26 mouse cellular contexts compared by ENCODE assay signal in genomic region chr12:80839631-80840030, GRCm38 (mm10). TPM values are rescaled to one million over a fixed set of nuclear protein-coding genes. Genes with fewer than 3 reads are reported as not detected.
DNase-seq lines count a peak whose midpoint lies in the region; ATAC-seq and TF ChIP-seq lines count a peak whose summit lies in the region.
"Had no signal": no experiment of that assay in that cellular context is flagged by ENCODE, and none has a peak within 500 bp of the region (broad histone marks: within the 10 kb centered on the region; RNA-seq: fewer than 3 reads in every experiment).

No protein-coding gene starts in this region.

- no peak for TF ChIP-seq CTCF in cerebellum, adult 2 months (IDR thresholded peaks at IDR 0.05; ENCODE audit: borderline replicate concordance, insufficient read depth, low read depth, low read length)
- TF ChIP-seq CTCF in bone marrow macrophage, adult 2 months (IDR thresholded peaks at IDR 0.05; ENCODE audit: low read depth, low read length): no peak

- 32% methylated on average over 2 of the region's 2 CpGs for WGBS in cerebellum, adult 2 months
- 20% methylated on average over 1 of the region's 2 CpGs for WGBS in macrophage (ENCODE audit: missing documents)

- DNase-seq in cerebellum, adult 2 months: no peak
- DNase-seq in cerebellum, postnatal 10 days: no peak
- peak; percentile 69 for DNase-seq in A20 (ENCODE audit: low read depth, low spot score)
- DNase-seq in thymus, postnatal 14 days: no peak
- DNase-seq in adrenal gland, postnatal 10 days: no peak
- DNase-seq: adrenal gland, adult 2 months; cerebellum, adult 11-12 months; cerebellum, postnatal 14 days; kidney, postnatal 25 days; left cerebral cortex, postnatal 4 days; liver, embryonic 13.5 days; lung, adult 2 months; lung, postnatal 10 days; right cerebral cortex, postnatal 4 days had no signal

- peaks cover 28% of the 10 kb centered on the region for H3K4me1 ChIP-seq in cerebellum, adult 2 months (ENCODE audit: control insufficient read depth, insufficient read depth, low read length)
- H3K4me1 ChIP-seq in bone marrow macrophage, adult 2 months (ENCODE audit: control insufficient read depth, insufficient read depth, low read length): peaks cover 63% of the 10 kb centered on the region

- H3K4me3 ChIP-seq in cerebellum, adult 2 months (replicated peaks; ENCODE audit: insufficient read depth, low read depth, low read length): no peak overlapping the region
- H3K4me3 ChIP-seq in bone marrow macrophage, adult 2 months (ENCODE audit: insufficient read depth, low read length): no peak overlapping the region
- H3K4me3 ChIP-seq in macrophage (ENCODE audit: inconsistent target): no peak overlapping the region
- H3K4me3 ChIP-seq: embryonic facial prominence, embryonic 10.5 days; embryonic facial prominence, embryonic 15.5 days; forebrain, embryonic 15.5 days; hindbrain, embryonic 12.5 days; kidney, embryonic 15.5 days; liver, embryonic 13.5 days; midbrain, embryonic 12.5 days; neural tube, embryonic 13.5 days had no signal

- no peak for TF ChIP-seq POLR2A in cerebellum, adult 2 months (IDR thresholded peaks at IDR 0.05; ENCODE audit: borderline replicate concordance, insufficient read depth, low read length)
- TF ChIP-seq POLR2A in bone marrow macrophage, adult 2 months (IDR thresholded peaks at IDR 0.05; ENCODE audit: borderline replicate concordance, low read depth, low read length): no peak

- H3K79me2 ChIP-seq in macrophage (ENCODE audit: inconsistent target): peaks cover 93% of the 10 kb centered on the region

- no peaks in the 10 kb centered on the region for H3K27me3 ChIP-seq in cerebellum, adult 2 months (ENCODE audit: control insufficient read depth, insufficient read depth, low read length)
- H3K27me3 ChIP-seq: embryonic facial prominence, embryonic 15.5 days; forebrain, embryonic 15.5 days; hindbrain, embryonic 12.5 days; kidney, embryonic 15.5 days; liver, embryonic 13.5 days; midbrain, embryonic 12.5 days; neural tube, embryonic 13.5 days had no signal

- H3K27ac ChIP-seq in cerebellum, adult 2 months (ENCODE audit: insufficient read depth, low read length): peak overlapping the region; percentile 61; the same call in 1 of the 2 replicates
- H3K27ac ChIP-seq in bone marrow macrophage, adult 2 months (ENCODE audit: insufficient read depth, low read depth, low read length): peak overlapping the region; percentile 71
- peak overlapping the region; percentile 74 for H3K27ac ChIP-seq in macrophage
- H3K27ac ChIP-seq: embryonic facial prominence, embryonic 10.5 days; embryonic facial prominence, embryonic 15.5 days; forebrain, embryonic 15.5 days; hindbrain, embryonic 12.5 days; kidney, embryonic 15.5 days; liver, embryonic 13.5 days; midbrain, embryonic 12.5 days; neural tube, embryonic 13.5 days had no signal

- no peaks in the 10 kb centered on the region; the same call in 1 of the 2 replicates for H3K36me3 ChIP-seq in macrophage (ENCODE audit: inconsistent target)
- H3K36me3 ChIP-seq: embryonic facial prominence, embryonic 10.5 days; embryonic facial prominence, embryonic 15.5 days; forebrain, embryonic 15.5 days; hindbrain, embryonic 12.5 days; kidney, embryonic 15.5 days; midbrain, embryonic 12.5 days; neural tube, embryonic 13.5 days had no signal

- ATAC-seq in erythroblast, adult 5-6 weeks (replicated peaks; ENCODE audit: low FRiP score, poor library complexity, severe bottlenecking): no peak
- ATAC-seq: activated CD4-positive, CD25-positive, alpha-beta regulatory T cell, adult 4 months; forebrain, embryonic 15.5 days; intestine, postnatal 0 days had no signal

RNA-seq across cellular contexts. Expression of gene Susd6, which starts 49.3 kb away (rescaled TPM):
- polyA plus RNA-seq in cerebellum, adult 2 months (2012; rRNA removed): 46.3 and 54.8 TPM in 2 replicates
- 144 and 157 TPM in 2 replicates for polyA plus RNA-seq in bone marrow macrophage, adult 2 months (2012; ENCODE audit: insufficient read depth, insufficient read length, missing spikeins)
- 100 to 1,000 TPM in 21 of 26 experiments, 10 to 100 TPM in 5; 82.5 to 344 (median 177) TPM for total RNA-seq in macrophage (2018; cell fraction: chromatin; rRNA removed)
- total RNA-seq in macrophage (2018; cell fraction: cytosol; rRNA removed): 100 to 1,000 TPM in 25 of 26 experiments, 10 to 100 TPM in 1; 98.6 to 237 (median 169) TPM
- 100 to 1,000 TPM; 137 to 428 (median 289) TPM for total RNA-seq in macrophage (2018; cell fraction: nucleus; rRNA removed)
- polyA plus RNA-seq in macrophage (2018): 67.3 to 91.5 TPM (median 72.0 TPM) in 3 replicates
- 16.3 and 16.7 TPM in 2 replicates for total RNA-seq in erythroblast, adult 5-6 weeks (2015; ENCODE audit: low replicate concordance)
- total RNA-seq in erythroblast, adult 5-6 weeks (2017; ENCODE audit: low replicate concordance): 32.7 and 36.2 TPM in 2 replicates
- total RNA-seq in adrenal gland, postnatal 10 days (2021): 10 to 100 TPM; 41.7 to 42.1 TPM
